Mouse (Mus musculus): ENCODE results near the gene Vmn2r94. TPM values are rescaled to one million over a fixed set of nuclear protein-coding genes. Genes with fewer than 3 reads are reported as not detected.

Vmn2r94 gene
- total RNA-seq (2015; ENCODE audit: low replicate concordance) (not detected in 2 replicates), total RNA-seq (2017; ENCODE audit: low replicate concordance) (not detected in 2 replicates)

- ATAC-seq (replicated peaks; ENCODE audit: low FRiP score, poor library complexity, severe bottlenecking) = no peak
Measured at GRCm38 (mm10) chr17:18277656-18278055, at the start of gene Vmn2r94. Gene Vmn2r94 (minus strand): TSS chr17:18277756.

DNA sequence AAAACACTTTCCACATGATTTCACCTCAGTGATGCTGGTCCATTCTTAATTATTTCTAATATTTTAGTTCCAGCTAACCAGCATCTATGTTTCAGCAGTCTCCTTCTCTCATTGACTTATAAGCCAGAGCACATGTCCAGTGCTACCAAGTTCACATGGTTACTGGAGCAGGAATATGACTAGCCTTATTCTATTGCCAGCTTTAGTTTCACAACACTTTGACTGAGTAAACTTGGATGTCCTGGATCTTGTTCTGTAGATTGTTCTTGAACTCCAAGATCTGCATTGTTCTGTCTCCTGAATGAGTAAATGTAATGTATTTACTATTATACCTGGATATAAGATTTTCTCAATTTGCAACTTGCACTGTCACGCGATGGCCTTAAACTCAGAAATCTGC is 45.5 kb upstream of the Vmn2r94 start:
- ATAC-seq (replicated peaks; ENCODE audit: low FRiP score, poor library complexity, severe bottlenecking) = no peak

- no peak for ATAC-seq (replicated peaks; ENCODE audit: low FRiP score, poor library complexity, severe bottlenecking)
Measured at GRCm38 (mm10) chr17:18297799-18298198, 20.2 kb upstream of the Vmn2r94 start, which contains the start of gene Vmn2r93. Gene Vmn2r93 (plus strand): TSS chr17:18298099.

DNA sequence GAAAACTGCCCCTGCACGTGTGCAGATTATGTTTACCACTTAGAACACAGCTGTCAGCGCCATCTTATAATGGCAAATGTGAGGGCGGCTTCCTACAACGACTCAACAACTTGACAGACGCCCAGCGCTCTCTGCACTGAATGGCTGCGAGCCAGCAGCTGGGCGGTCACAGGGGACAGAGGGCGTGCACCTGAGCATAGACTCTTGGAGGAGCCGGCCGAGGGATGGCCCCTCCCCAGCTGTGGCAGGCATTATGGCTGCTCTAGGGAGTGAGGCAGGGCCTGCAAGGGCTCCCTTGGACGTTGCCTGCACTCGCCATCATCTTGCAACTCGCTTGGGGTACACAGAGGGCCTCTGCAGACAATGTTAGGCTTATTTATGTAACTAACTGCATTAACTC is 40.6 kb downstream of the Vmn2r94 start:
- ATAC-seq (replicated peaks; ENCODE audit: low FRiP score, poor library complexity, severe bottlenecking) = no peak

GRCm38 (mm10) chr17:18231996-18232395 is 45.6 kb downstream of the Vmn2r94 start:
- ATAC-seq (replicated peaks; ENCODE audit: low FRiP score, poor library complexity, severe bottlenecking) = no peak

- no peak for ATAC-seq (replicated peaks; ENCODE audit: low FRiP score, poor library complexity, severe bottlenecking)
Measured at GRCm38 (mm10) chr17:18221300-18221699, 56.3 kb downstream of the Vmn2r94 start.

Other genes starting within 250 kb of the Vmn2r94 start
- gene Vmn2r124, start 228.3 kb downstream of the Vmn2r94 start, total RNA-seq (2015; ENCODE audit: low replicate concordance) = not detected in 2 replicates
- gene Vmn2r124, start 228.3 kb downstream of the Vmn2r94 start, total RNA-seq (2017; ENCODE audit: low replicate concordance) = under 0.01 TPM in 1 of 2 replicates, not detected in the other
- not detected in 2 replicates for gene Vmn2r91, start 192.7 kb downstream of the Vmn2r94 start, total RNA-seq (2015; ENCODE audit: low replicate concordance)
- not detected in 2 replicates for gene Vmn2r91, start 192.7 kb downstream of the Vmn2r94 start, total RNA-seq (2017; ENCODE audit: low replicate concordance)
- gene Vmn2r92, start 125.9 kb downstream of the Vmn2r94 start, total RNA-seq (2015; ENCODE audit: low replicate concordance) = not detected in 2 replicates
- 0.43 TPM in 1 of 2 replicates, not detected in the other for gene Vmn2r92, start 125.9 kb downstream of the Vmn2r94 start, total RNA-seq (2017; ENCODE audit: low replicate concordance)
- gene Vmn2r93, start 20.3 kb upstream of the Vmn2r94 start, total RNA-seq (2015; ENCODE audit: low replicate concordance) = not detected in 2 replicates
- gene Vmn2r93, start 20.3 kb upstream of the Vmn2r94 start, total RNA-seq (2017; ENCODE audit: low replicate concordance) = 0.09 TPM in 1 of 2 replicates, not detected in the other
- not detected in 2 replicates for gene Vmn2r95, start 146.3 kb upstream of the Vmn2r94 start, total RNA-seq (2015; ENCODE audit: low replicate concordance)
- under 0.01 TPM in 1 of 2 replicates, not detected in the other for gene Vmn2r95, start 146.3 kb upstream of the Vmn2r94 start, total RNA-seq (2017; ENCODE audit: low replicate concordance)